Mouse (Mus musculus) testis, adult 2 months (tissue): ENCODE data around the gene Pon1. TPM values are rescaled to one million over a fixed set of nuclear protein-coding genes. Genes with fewer than 3 reads are reported as not detected.

ENCODE experiments used
- H3K27ac ChIP-seq: fragments of 200-500 bp; 2 replicates; pipeline ENCODE4 v1.5.1; 2012; ENCODE audit warnings: low read depth, low read length; ENCODE audit not compliant: control insufficient read depth, insufficient read depth
- H3K27me3 ChIP-seq: fragments of 200-500 bp; 2 replicates; pipeline ENCODE4 v1.6.1; 2012; ENCODE audit warnings: mild to moderate bottlenecking, low read length, moderate library complexity; ENCODE audit not compliant: control insufficient read depth, insufficient read depth
- H3K36me3 ChIP-seq: fragments of 200-500 bp; 2 replicates; pipeline ENCODE4 v1.6.1; 2012; ENCODE audit warnings: mild to moderate bottlenecking, low read length; ENCODE audit not compliant: control insufficient read depth, insufficient read depth
- H3K4me1 ChIP-seq: fragments of 200-500 bp; 2 replicates; pipeline ENCODE4 v1.6.1; 2012; ENCODE audit warnings: low read length; ENCODE audit not compliant: control insufficient read depth, insufficient read depth
- H3K4me3 ChIP-seq: fragments of 200-500 bp; 2 replicates; pipeline ENCODE4 v1.5.1; 2012; ENCODE audit warnings: low read depth, mild to moderate bottlenecking, low read length, moderate library complexity, mixed read lengths; ENCODE audit not compliant: control insufficient read depth
- CTCF ChIP-seq: fragments of 200-500 bp; IDR thresholded peaks from 2 replicates; pipeline ENCODE4 v1.5.1; 2012; ENCODE audit warnings: low read depth, mild to moderate bottlenecking, inconsistent platforms, low read length, moderate library complexity; ENCODE audit not compliant: control insufficient read depth, insufficient read depth, insufficient replicate concordance
- POLR2A ChIP-seq: fragments of 200-500 bp; IDR thresholded peaks from 2 replicates; pipeline ENCODE4 v1.6.1; 2012; ENCODE audit warnings: low read depth, mild to moderate bottlenecking, inconsistent platforms, low read length, moderate library complexity; ENCODE audit not compliant: control insufficient read depth
- polyA plus RNA-seq: library from polyadenylated mRNA; depleted of rRNA; stranded (reverse); fragments of >200 nt; gene quantifications from 2 replicates; pipeline ENCODE4 v1.2.3, GENCODE M21; 2012

The Pon1 gene
- polyA plus RNA-seq, 1 experiment: not detected

- no peaks in the 10 kb centered on the region for H3K27me3 ChIP-seq
- H3K4me1 ChIP-seq: no peaks in the 10 kb centered on the region
- no peak overlapping the region for H3K4me3 ChIP-seq
- H3K36me3 ChIP-seq: no peaks in the 10 kb centered on the region
- no peak overlapping the region for H3K27ac ChIP-seq
- TF ChIP-seq POLR2A (no peak), CTCF (no peak)
These were observed 19.4 kb downstream of the Pon1 start for GRCm38 (mm10) chr6:5174179-5174812.

GRCm38 (mm10) chr6:5172571-5172970, 21.2 kb downstream of the Pon1 start:
- no peaks in the 10 kb centered on the region for H3K36me3 ChIP-seq
- no peaks in the 10 kb centered on the region for H3K27me3 ChIP-seq
- H3K27ac ChIP-seq: no peak overlapping the region
- no peaks in the 10 kb centered on the region for H3K4me1 ChIP-seq
- H3K4me3 ChIP-seq: no peak overlapping the region
- TF ChIP-seq CTCF (no peak), POLR2A (no peak)

- Histone ChIP-seq H3K4me3 (no peak overlapping the region), H3K4me1 (peaks cover 2% of the 10 kb centered on the region; the same call in 1 of the 2 replicates), H3K36me3 (no peaks in the 10 kb centered on the region), H3K27me3 (no peaks in the 10 kb centered on the region), H3K27ac (no peak overlapping the region)
- TF ChIP-seq POLR2A (no peak), CTCF (no peak)
These were observed 22.3 kb downstream of the Pon1 start for GRCm38 (mm10) chr6:5171418-5171817.

- no peak overlapping the region for H3K27ac ChIP-seq
- H3K27me3 ChIP-seq: no peaks in the 10 kb centered on the region
- H3K4me1 ChIP-seq: peaks cover 2% of the 10 kb centered on the region; the same call in 1 of the 2 replicates
- H3K4me3 ChIP-seq: no peak overlapping the region
- TF ChIP-seq POLR2A: no peak
- TF ChIP-seq CTCF: no peak
- H3K36me3 ChIP-seq: no peaks in the 10 kb centered on the region
These were observed 25.6 kb downstream of the Pon1 start for GRCm38 (mm10) chr6:5168158-5168557.

- no peaks in the 10 kb centered on the region for H3K36me3 ChIP-seq
- peaks cover 2% of the 10 kb centered on the region; the same call in 1 of the 2 replicates for H3K4me1 ChIP-seq
- no peaks in the 10 kb centered on the region for H3K27me3 ChIP-seq
- TF ChIP-seq CTCF (no peak), POLR2A (no peak)
- H3K4me3 ChIP-seq: no peak overlapping the region
- no peak overlapping the region for H3K27ac ChIP-seq
These were observed 26.6 kb downstream of the Pon1 start for GRCm38 (mm10) chr6:5167051-5167677.

GRCm38 (mm10) chr6:5164855-5165254, 28.9 kb downstream of the Pon1 start:
- no peaks in the 10 kb centered on the region for H3K27me3 ChIP-seq
- TF ChIP-seq CTCF: no peak
- no peak for TF ChIP-seq POLR2A
- H3K4me1 ChIP-seq: peaks cover 2% of the 10 kb centered on the region; the same call in 1 of the 2 replicates
- no peak overlapping the region for H3K4me3 ChIP-seq
- no peaks in the 10 kb centered on the region for H3K36me3 ChIP-seq
- no peak overlapping the region for H3K27ac ChIP-seq

- TF ChIP-seq CTCF (no peak), POLR2A (no peak)
- no peaks in the 10 kb centered on the region for H3K36me3 ChIP-seq
- no peak overlapping the region for H3K4me3 ChIP-seq
- H3K27me3 ChIP-seq: no peaks in the 10 kb centered on the region
- peaks cover 2% of the 10 kb centered on the region; the same call in 1 of the 2 replicates for H3K4me1 ChIP-seq
- H3K27ac ChIP-seq: no peak overlapping the region
These were observed 30.1 kb downstream of the Pon1 start for GRCm38 (mm10) chr6:5163507-5164144.
